Mouse (Mus musculus): ENCODE data around the gene Epha2. TPM values are rescaled to one million over a fixed set of nuclear protein-coding genes. Genes with fewer than 3 reads are reported as not detected.

Gene Epha2
- polyA plus RNA-seq, 1 experiment from 2014 or later = 3.1 TPM

DNA sequence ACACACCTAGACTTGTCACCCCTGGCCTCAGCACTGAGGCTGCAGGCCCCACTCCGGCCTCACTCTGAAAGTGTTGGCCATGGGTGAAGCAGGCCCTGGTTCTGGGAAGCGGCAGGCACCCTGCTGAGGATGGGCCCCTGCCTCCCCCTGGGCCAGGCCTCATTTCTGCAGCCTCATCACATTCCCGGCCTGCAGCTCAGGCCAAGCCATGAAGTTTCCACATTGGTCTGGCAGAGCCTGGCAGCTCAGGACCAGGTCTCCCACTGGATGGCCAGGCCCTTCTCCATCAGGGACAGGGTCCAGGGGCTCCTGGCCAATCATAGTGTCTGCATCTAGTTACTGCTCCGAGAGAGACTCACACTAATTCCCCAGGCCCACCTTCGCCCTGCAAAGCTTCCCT, 33.7 kb downstream of the Epha2 start:
- no peak for ATAC-seq (replicated peaks; ENCODE audit: insufficient number of reproducible peaks, low FRiP score, low TSS enrichment)
- 50% methylated on average over 5 of the region's 5 CpGs for WGBS (ENCODE audit: insufficient replicate concordance)
- H3K4me2 ChIP-seq = no peak overlapping the region
- no peak overlapping the region for H3K27ac ChIP-seq (ENCODE audit: low read depth, low read length)
- H3K9ac ChIP-seq (ENCODE audit: low read depth, low read length) = 0 out of 2 replicates have a peak overlapping the region, but pooled peaks have one; percentile 43
- H3K4me1 ChIP-seq (ENCODE audit: control insufficient read depth, insufficient read depth, low read length) = peaks cover 29% of the 10 kb centered on the region
- H3K4me3 ChIP-seq (ENCODE audit: low read depth, low read length) = no peak overlapping the region
- H3K27me3 ChIP-seq (ENCODE audit: control insufficient read depth, insufficient read depth, low read length) = no peaks in the 10 kb centered on the region
- H3K9me3 ChIP-seq (replicated peaks; ENCODE audit: control insufficient read depth, low read length) = no peaks in the 10 kb centered on the region
- H3K36me3 ChIP-seq (ENCODE audit: control insufficient read depth, insufficient read depth, low read length) = no peaks in the 10 kb centered on the region

DNA sequence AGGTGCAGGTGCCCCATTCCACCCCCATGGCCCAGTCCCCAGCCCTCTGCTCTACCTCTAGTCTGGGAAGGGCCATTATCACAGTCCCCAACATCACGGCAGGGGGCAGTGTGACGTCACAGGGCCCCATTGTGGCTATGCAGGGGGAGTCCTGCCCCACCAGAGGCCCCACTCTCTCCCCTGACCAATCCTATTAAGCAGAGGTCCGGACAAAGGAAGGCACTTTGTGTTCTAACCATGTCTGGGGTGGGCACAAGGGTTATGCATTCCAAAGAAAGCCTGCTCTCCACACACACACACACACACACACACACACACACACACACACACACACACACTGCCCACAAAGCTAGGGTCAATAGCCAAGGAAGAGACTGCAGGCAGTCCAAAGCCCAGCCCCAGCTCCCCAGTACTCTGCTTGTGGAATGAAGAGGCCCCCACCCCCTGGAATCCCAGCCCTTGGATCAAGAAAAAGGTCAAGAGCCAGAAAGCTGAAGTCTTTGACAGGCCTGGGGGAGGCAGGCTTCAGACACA, 34.3 kb downstream of the Epha2 start:
- no peaks in the 10 kb centered on the region for H3K27me3 ChIP-seq (ENCODE audit: control insufficient read depth, insufficient read depth, low read length)
- ATAC-seq (replicated peaks; ENCODE audit: insufficient number of reproducible peaks, low FRiP score, low TSS enrichment) = no peak; the same call in 1 of the 2 replicates
- no peaks in the 10 kb centered on the region for H3K9me3 ChIP-seq (replicated peaks; ENCODE audit: control insufficient read depth, low read length)
- H3K4me2 ChIP-seq = no peak overlapping the region
- peaks cover 29% of the 10 kb centered on the region for H3K4me1 ChIP-seq (ENCODE audit: control insufficient read depth, insufficient read depth, low read length)
- peak overlapping the region; percentile 16; the same call in 1 of the 2 replicates for H3K27ac ChIP-seq (ENCODE audit: low read depth, low read length)
- 0 out of 2 replicates have a peak overlapping the region, but pooled peaks have one; percentile 24 for H3K9ac ChIP-seq (ENCODE audit: low read depth, low read length)
- H3K36me3 ChIP-seq (ENCODE audit: control insufficient read depth, insufficient read depth, low read length) = no peaks in the 10 kb centered on the region
- no peak overlapping the region for H3K4me3 ChIP-seq (ENCODE audit: low read depth, low read length)
- 23% methylated on average over 3 of the region's 3 CpGs for WGBS (ENCODE audit: insufficient replicate concordance)

DNA sequence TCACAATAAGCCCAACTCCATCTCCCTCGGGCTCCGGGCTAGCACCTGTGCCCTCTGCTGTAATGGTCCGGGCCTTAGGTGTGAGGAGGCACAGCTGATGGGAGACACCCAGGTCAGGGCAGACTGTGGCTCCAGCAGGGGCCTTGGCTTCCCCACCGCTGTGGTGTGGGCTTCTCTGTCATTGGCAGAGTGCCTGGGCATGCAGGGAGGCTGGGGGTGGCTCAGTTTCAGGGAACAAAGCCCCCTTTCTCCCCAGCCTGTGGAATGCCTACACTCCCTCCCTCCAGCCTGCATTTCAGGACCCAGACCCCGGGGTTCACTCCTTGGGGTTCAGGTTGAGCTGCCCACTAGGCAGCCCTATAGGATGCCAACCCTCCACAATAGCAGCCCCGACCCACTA, 35.2 kb downstream of the Epha2 start:
- no peak for ATAC-seq (replicated peaks; ENCODE audit: insufficient number of reproducible peaks, low FRiP score, low TSS enrichment)
- H3K27me3 ChIP-seq (ENCODE audit: control insufficient read depth, insufficient read depth, low read length) = no peaks in the 10 kb centered on the region
- H3K4me2 ChIP-seq = no peak overlapping the region
- no peak overlapping the region for H3K4me3 ChIP-seq (ENCODE audit: low read depth, low read length)
- no peaks in the 10 kb centered on the region for H3K36me3 ChIP-seq (ENCODE audit: control insufficient read depth, insufficient read depth, low read length)
- H3K4me1 ChIP-seq (ENCODE audit: control insufficient read depth, insufficient read depth, low read length) = peaks cover 29% of the 10 kb centered on the region
- no peak overlapping the region for H3K9ac ChIP-seq (ENCODE audit: low read depth, low read length)
- 66% methylated on average over 6 of the region's 6 CpGs for WGBS (ENCODE audit: insufficient replicate concordance)
- no peak overlapping the region for H3K27ac ChIP-seq (ENCODE audit: low read depth, low read length)
- H3K9me3 ChIP-seq (replicated peaks; ENCODE audit: control insufficient read depth, low read length) = no peaks in the 10 kb centered on the region

DNA sequence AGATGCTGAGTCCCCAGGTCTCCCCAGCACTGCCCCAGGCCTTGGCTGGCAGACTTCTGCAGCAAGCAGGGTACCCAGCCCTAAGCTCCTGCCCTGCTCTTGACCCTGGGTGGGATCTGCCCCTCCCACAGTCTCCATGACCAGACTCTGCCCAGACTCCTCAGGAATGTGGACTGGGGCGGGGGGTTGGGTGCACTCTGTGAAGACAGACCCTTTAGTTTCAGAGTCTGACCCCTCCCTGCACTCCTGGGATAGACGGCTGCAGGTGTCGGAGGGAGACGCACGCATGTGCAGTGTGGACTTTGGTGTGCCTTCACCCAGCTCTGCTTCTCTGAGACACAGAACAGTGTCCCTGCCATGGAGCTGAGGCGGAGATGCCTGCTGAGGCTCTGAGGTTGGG, 36.9 kb downstream of the Epha2 start:
- Histone ChIP-seq H3K36me3 (ENCODE audit: control insufficient read depth, insufficient read depth, low read length) (no peaks in the 10 kb centered on the region), H3K27me3 (ENCODE audit: control insufficient read depth, insufficient read depth, low read length) (no peaks in the 10 kb centered on the region), H3K4me3 (ENCODE audit: low read depth, low read length) (no peak overlapping the region), H3K9ac (ENCODE audit: low read depth, low read length) (peak overlapping the region; percentile 29), H3K4me1 (ENCODE audit: control insufficient read depth, insufficient read depth, low read length) (peaks cover 29% of the 10 kb centered on the region), H3K4me2 (peak overlapping the region; percentile 15; the same call in 1 of the 2 replicates), H3K9me3 (replicated peaks; ENCODE audit: control insufficient read depth, low read length) (no peaks in the 10 kb centered on the region), H3K27ac (ENCODE audit: low read depth, low read length) (peak overlapping the region; percentile 46; the same call in 1 of the 2 replicates)
- 22% methylated on average over 6 of the region's 6 CpGs for WGBS (ENCODE audit: insufficient replicate concordance)
- no peak; the same call in 1 of the 2 replicates for ATAC-seq (replicated peaks; ENCODE audit: insufficient number of reproducible peaks, low FRiP score, low TSS enrichment)

DNA sequence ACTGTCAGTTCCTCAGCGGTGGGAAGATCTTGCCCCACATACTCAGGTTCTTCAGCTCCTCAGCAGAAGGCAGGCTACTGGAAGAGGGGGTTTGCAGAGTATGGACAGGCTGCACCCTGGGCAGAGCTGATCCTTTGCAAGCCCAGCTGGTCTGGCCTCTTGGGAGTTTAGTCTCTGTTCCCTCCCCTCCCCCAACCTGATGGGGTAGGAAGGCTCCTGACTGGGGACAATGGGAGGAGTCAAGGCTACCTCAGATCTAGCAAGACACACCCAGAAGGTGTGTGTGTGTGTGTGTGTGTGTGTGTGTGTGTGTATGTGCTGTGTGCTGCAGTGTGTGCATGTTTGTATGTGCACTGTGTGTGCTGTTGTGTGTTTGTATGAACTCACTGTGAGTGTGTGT, 37.8 kb downstream of the Epha2 start:
- WGBS (ENCODE audit: insufficient replicate concordance) = 20% methylated on average over 1 of the region's 1 CpGs
- no peaks in the 10 kb centered on the region for H3K27me3 ChIP-seq (ENCODE audit: control insufficient read depth, insufficient read depth, low read length)
- no peak for ATAC-seq (replicated peaks; ENCODE audit: insufficient number of reproducible peaks, low FRiP score, low TSS enrichment)
- H3K27ac ChIP-seq (ENCODE audit: low read depth, low read length) = no peak overlapping the region
- no peak overlapping the region for H3K4me2 ChIP-seq
- H3K36me3 ChIP-seq (ENCODE audit: control insufficient read depth, insufficient read depth, low read length) = no peaks in the 10 kb centered on the region
- no peak overlapping the region for H3K9ac ChIP-seq (ENCODE audit: low read depth, low read length)
- no peak overlapping the region for H3K4me3 ChIP-seq (ENCODE audit: low read depth, low read length)
- peaks cover 29% of the 10 kb centered on the region for H3K4me1 ChIP-seq (ENCODE audit: control insufficient read depth, insufficient read depth, low read length)
- no peaks in the 10 kb centered on the region for H3K9me3 ChIP-seq (replicated peaks; ENCODE audit: control insufficient read depth, low read length)

DNA sequence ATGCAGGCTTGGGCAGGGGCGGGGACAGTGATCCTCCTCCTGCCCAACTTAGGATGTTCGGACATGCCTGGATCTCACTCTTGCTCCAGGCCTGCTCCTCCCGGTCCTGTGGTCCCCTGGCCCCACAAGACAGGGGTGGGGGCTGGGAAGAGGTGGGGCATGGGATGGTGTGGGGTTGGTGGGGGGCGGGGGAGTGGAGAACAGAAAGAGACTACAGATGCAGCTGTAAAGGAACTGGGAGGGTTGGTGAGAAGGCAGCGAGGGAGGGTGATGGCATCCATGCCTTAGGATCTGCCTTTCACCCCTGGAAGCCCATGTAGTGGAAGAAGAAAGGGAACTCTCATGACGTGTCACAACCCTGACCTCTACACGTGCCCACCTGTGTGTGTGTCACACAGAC, 40.4 kb downstream of the Epha2 start:
- Histone ChIP-seq H3K9me3 (replicated peaks; ENCODE audit: control insufficient read depth, low read length) (no peaks in the 10 kb centered on the region), H3K36me3 (ENCODE audit: control insufficient read depth, insufficient read depth, low read length) (no peaks in the 10 kb centered on the region), H3K27me3 (ENCODE audit: control insufficient read depth, insufficient read depth, low read length) (no peaks in the 10 kb centered on the region), H3K4me1 (ENCODE audit: control insufficient read depth, insufficient read depth, low read length) (peaks cover 16% of the 10 kb centered on the region), H3K27ac (ENCODE audit: low read depth, low read length) (no peak overlapping the region), H3K9ac (ENCODE audit: low read depth, low read length) (no peak overlapping the region), H3K4me3 (ENCODE audit: low read depth, low read length) (no peak overlapping the region), H3K4me2 (no peak overlapping the region)
- 60% methylated on average over 7 of the region's 7 CpGs for WGBS (ENCODE audit: insufficient replicate concordance)
- no peak for ATAC-seq (replicated peaks; ENCODE audit: insufficient number of reproducible peaks, low FRiP score, low TSS enrichment)

DNA sequence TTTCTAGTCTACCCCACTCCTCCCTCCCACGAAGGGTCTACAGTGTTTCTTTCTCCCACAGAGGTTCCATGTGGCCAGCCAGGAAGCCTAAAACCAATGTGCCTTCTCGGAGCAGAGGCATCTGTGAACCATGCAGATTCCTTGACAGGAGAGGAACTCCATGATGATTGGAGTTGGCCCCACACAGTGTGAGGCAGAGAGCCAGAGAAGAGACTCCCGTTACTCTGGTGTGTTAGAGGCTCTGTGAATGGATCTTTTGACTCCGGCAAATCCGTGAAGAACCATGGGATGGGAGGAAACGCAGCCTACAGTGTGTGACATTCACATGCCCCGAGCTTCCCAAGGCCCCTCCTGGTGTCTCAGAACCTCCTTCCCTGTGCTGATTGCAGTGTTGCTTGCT, 42.5 kb downstream of the Epha2 start:
- Histone ChIP-seq H3K27me3 (ENCODE audit: control insufficient read depth, insufficient read depth, low read length) (no peaks in the 10 kb centered on the region), H3K4me1 (ENCODE audit: control insufficient read depth, insufficient read depth, low read length) (peaks cover 11% of the 10 kb centered on the region), H3K4me3 (ENCODE audit: low read depth, low read length) (no peak overlapping the region), H3K36me3 (ENCODE audit: control insufficient read depth, insufficient read depth, low read length) (no peaks in the 10 kb centered on the region), H3K27ac (ENCODE audit: low read depth, low read length) (no peak overlapping the region), H3K9me3 (replicated peaks; ENCODE audit: control insufficient read depth, low read length) (no peaks in the 10 kb centered on the region), H3K4me2 (no peak overlapping the region), H3K9ac (ENCODE audit: low read depth, low read length) (no peak overlapping the region)
- 67% methylated on average over 7 of the region's 7 CpGs for WGBS (ENCODE audit: insufficient replicate concordance)
- no peak for ATAC-seq (replicated peaks; ENCODE audit: insufficient number of reproducible peaks, low FRiP score, low TSS enrichment)

DNA sequence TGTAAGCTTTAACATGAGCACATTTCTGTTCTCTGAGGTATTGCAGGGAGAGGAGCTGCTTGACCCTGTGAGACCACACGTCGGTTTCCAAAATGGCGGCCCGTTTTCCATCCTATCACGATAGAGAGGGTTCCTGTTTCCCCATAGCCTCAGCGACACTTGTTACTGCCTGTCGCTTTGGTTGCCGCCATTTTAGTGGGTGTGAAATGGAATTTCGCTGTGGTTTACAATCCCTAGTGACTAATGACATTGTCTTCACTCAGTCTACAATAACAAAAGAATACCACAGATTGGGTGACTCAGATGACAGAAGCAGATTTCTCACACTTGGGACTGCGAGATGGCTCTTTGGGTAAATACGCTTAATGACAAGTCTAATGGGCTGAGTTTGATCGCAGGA, 44.2 kb downstream of the Epha2 start:
- Histone ChIP-seq H3K4me3 (ENCODE audit: low read depth, low read length) (no peak overlapping the region), H3K36me3 (ENCODE audit: control insufficient read depth, insufficient read depth, low read length) (no peaks in the 10 kb centered on the region), H3K9me3 (replicated peaks; ENCODE audit: control insufficient read depth, low read length) (no peaks in the 10 kb centered on the region), H3K9ac (ENCODE audit: low read depth, low read length) (no peak overlapping the region), H3K4me1 (ENCODE audit: control insufficient read depth, insufficient read depth, low read length) (peaks cover 6% of the 10 kb centered on the region), H3K27ac (ENCODE audit: low read depth, low read length) (no peak overlapping the region), H3K4me2 (no peak overlapping the region), H3K27me3 (ENCODE audit: control insufficient read depth, insufficient read depth, low read length) (no peaks in the 10 kb centered on the region)
- no peak for ATAC-seq (replicated peaks; ENCODE audit: insufficient number of reproducible peaks, low FRiP score, low TSS enrichment)
- WGBS (ENCODE audit: insufficient replicate concordance) = 84% methylated on average over 12 of the region's 12 CpGs

DNA sequence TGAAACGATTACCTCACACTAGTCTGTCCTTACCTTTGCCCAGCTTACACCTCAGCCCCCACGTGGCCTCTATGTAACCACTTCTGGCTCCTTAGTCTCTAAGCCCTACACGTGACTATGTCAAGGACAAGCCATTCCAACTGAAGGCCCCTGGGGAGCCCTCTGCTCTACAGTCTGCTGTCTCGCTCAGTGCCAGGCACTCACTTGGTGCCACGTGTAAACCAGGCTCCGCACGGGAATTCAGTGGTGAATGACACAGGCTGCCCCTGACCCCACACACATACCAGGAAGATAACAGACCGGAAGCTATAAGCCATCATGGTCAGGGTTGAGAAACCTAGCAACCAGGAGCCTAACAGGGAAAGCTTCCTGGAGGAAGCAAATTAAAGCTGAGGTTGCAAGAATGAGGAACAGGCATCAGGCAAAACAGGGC, 46.3 kb downstream of the Epha2 start:
- peaks cover 6% of the 10 kb centered on the region for H3K4me1 ChIP-seq (ENCODE audit: control insufficient read depth, insufficient read depth, low read length)
- H3K27ac ChIP-seq (ENCODE audit: low read depth, low read length) = 0 out of 2 replicates have a peak overlapping the region, but pooled peaks have one; percentile 3
- H3K9ac ChIP-seq (ENCODE audit: low read depth, low read length) = peak overlapping the region; percentile 31; the same call in 1 of the 2 replicates
- no peak overlapping the region for H3K4me2 ChIP-seq
- H3K36me3 ChIP-seq (ENCODE audit: control insufficient read depth, insufficient read depth, low read length) = no peaks in the 10 kb centered on the region
- no peaks in the 10 kb centered on the region for H3K9me3 ChIP-seq (replicated peaks; ENCODE audit: control insufficient read depth, low read length)
- no peaks in the 10 kb centered on the region for H3K27me3 ChIP-seq (ENCODE audit: control insufficient read depth, insufficient read depth, low read length)
- 36% methylated on average over 8 of the region's 8 CpGs for WGBS (ENCODE audit: insufficient replicate concordance)
- ATAC-seq (replicated peaks; ENCODE audit: insufficient number of reproducible peaks, low FRiP score, low TSS enrichment) = no peak
- no peak overlapping the region for H3K4me3 ChIP-seq (ENCODE audit: low read depth, low read length)
